15 mouse cellular contexts compared by ENCODE assay signal in the genomic region with DNA sequence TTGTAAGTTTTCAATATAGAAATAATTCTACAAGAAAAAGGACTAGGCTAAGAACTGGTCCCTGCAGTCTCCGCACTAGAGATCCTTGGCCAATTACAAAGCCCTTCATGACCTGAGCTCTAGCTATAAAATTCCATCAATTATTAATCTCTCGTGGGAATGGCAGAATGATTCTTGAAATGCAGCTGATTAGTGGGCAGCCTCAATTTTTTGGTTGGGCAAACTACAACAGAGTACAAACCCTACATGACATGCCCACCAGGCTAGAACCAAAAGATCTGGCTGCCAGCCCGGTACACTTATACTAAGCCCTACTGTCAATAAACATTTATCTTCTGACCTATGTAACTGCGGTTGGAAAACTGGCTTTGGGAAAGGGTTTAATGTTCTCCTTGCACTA. TPM values are rescaled to one million over a fixed set of nuclear protein-coding genes. Genes with fewer than 3 reads are reported as not detected.
DNase-seq lines count a peak whose midpoint lies in the region; ATAC-seq lines count a peak whose summit lies in the region.
"Had no signal": no experiment of that assay in that cellular context is flagged by ENCODE, and none has a peak within 500 bp of the region (broad histone marks: within the 10 kb centered on the region; RNA-seq: fewer than 3 reads in every experiment).

No protein-coding gene starts in this region.

- no peak overlapping the region for H3K4me3 ChIP-seq in intestine, embryonic 16.5 days (ENCODE audit: low read length)
- H3K4me3 ChIP-seq: embryonic facial prominence, embryonic 12.5 days; left cerebral cortex, adult 2 months; limb, embryonic 15.5 days had no signal

- H3K36me3 ChIP-seq in intestine, embryonic 16.5 days (ENCODE audit: control insufficient read depth, insufficient read depth, low read length) = no peaks in the 10 kb centered on the region
- H3K36me3 ChIP-seq: embryonic facial prominence, embryonic 12.5 days had no signal

- H3K4me2 ChIP-seq in intestine, embryonic 16.5 days (ENCODE audit: low read depth, low read length) = no peak overlapping the region
- H3K4me2 ChIP-seq: embryonic facial prominence, embryonic 12.5 days; limb, embryonic 15.5 days had no signal

- H3K9me3 ChIP-seq in intestine, embryonic 16.5 days (ENCODE audit: control insufficient read depth, low read length) = no peaks in the 10 kb centered on the region
- H3K9me3 ChIP-seq: embryonic facial prominence, embryonic 12.5 days; limb, embryonic 15.5 days had no signal

- ATAC-seq in intestine, embryonic 16.5 days = peak; percentile 62

- no peak overlapping the region for H3K9ac ChIP-seq in intestine, embryonic 16.5 days (ENCODE audit: low read depth, low read length)
- H3K9ac ChIP-seq: embryonic facial prominence, embryonic 12.5 days; limb, embryonic 15.5 days had no signal

- DNase-seq in kidney, adult 11 months = peak; percentile 31
- no peak for DNase-seq in kidney, adult 18-20 months
- DNase-seq in Muller cell, postnatal 12 days (ENCODE audit: inconsistent ontology term) = peak; percentile 36
- DNase-seq in kidney, postnatal 14 days = peak; percentile 45
- DNase-seq in right cerebral cortex, adult 2 months (ENCODE audit: low spot score in 2 of 2) = no peak
- DNase-seq in layer of hippocampus, adult 11-12 months (ENCODE audit: low spot score) = no peak
- DNase-seq in ovary, postnatal 36 days (ENCODE audit: low spot score) = no peak
- DNase-seq: adrenal gland, postnatal 25 days; B cell, adult 2 months; cerebellum, postnatal 36 days; right cerebral cortex, postnatal 14 days had no signal

- 0 out of 2 replicates have a peak overlapping the region, but pooled peaks have one; percentile 35 for H3K27ac ChIP-seq in intestine, embryonic 16.5 days (ENCODE audit: low read length)
- H3K27ac ChIP-seq: embryonic facial prominence, embryonic 12.5 days; left cerebral cortex, adult 2 months; limb, embryonic 15.5 days had no signal

- whole genome bisulfite sequencing in intestine, embryonic 16.5 days = 37% methylated on average over 4 of the region's 4 CpGs

- H3K4me1 ChIP-seq in intestine, embryonic 16.5 days (ENCODE audit: control insufficient read depth, insufficient read depth, low read length) = peaks cover 16% of the 10 kb centered on the region
- H3K4me1 ChIP-seq: limb, embryonic 15.5 days had no signal

- no peaks in the 10 kb centered on the region for H3K27me3 ChIP-seq in intestine, embryonic 16.5 days (replicated peaks; ENCODE audit: control insufficient read depth, insufficient read depth, low read length)
- H3K27me3 ChIP-seq: embryonic facial prominence, embryonic 12.5 days; limb, embryonic 15.5 days had no signal

RNA-seq across cellular contexts. Expression of a gene that starts 29.0 kb away (rescaled TPM):
- polyA plus RNA-seq in intestine, embryonic 16.5 days (2015; fragmentation: Nextera tagmentation; extraction: Ambion mirVana) = 35.6 and 36.9 TPM in 2 replicates

RNA-seq across cellular contexts. Expression of a gene that starts 39.1 kb away (rescaled TPM):
- 0.16 and 0.23 TPM in 2 replicates for polyA plus RNA-seq in intestine, embryonic 16.5 days (2015; fragmentation: Nextera tagmentation; extraction: Ambion mirVana)

Comparison
In these comparisons a context has a peak if more than half of its experiments do, and no peak if none do; other contexts are left out.
1. DNase-seq: peak in kidney, adult 11 months (single experiment), Muller cell, postnatal 12 days (single experiment) and kidney, postnatal 14 days (single experiment); none in kidney, adult 18-20 months (single experiment), right cerebral cortex, adult 2 months (0 of 2), layer of hippocampus, adult 11-12 months (single experiment) and ovary, postnatal 36 days (single experiment).